Mouse (Mus musculus): ENCODE results near the gene Cops9. TPM values are rescaled to one million over a fixed set of nuclear protein-coding genes. Genes with fewer than 3 reads are reported as not detected.

The Cops9 gene
- polyA plus RNA-seq, 1 experiment = 44.1 TPM

DNA sequence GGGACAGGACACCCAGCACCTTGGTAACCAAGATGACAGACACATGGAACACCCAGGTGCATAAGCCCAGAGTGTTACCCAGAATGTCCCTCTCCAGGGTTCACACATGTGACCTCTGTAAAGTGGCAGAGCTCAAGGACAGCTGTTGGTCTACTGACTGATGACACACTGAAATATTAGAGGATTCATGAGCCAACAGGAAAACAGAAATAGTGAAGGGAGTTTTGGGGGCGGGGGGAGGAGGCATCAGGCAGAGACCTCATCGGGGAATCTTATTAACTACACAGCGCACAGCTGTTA lies 34.8 kb upstream of the Cops9 start:
- Histone ChIP-seq H3K4me3 (ENCODE audit: low read depth, low read length) (no peak overlapping the region), H3K27me3 (ENCODE audit: control insufficient read depth, insufficient read depth, low read length) (no peaks in the 10 kb centered on the region), H3K4me1 (ENCODE audit: control insufficient read depth, insufficient read depth, insufficient read length, low read length) (no peaks in the 10 kb centered on the region), H3K27ac (ENCODE audit: insufficient read depth, low read depth, low read length) (no peak overlapping the region), H3K36me3 (ENCODE audit: control insufficient read depth, insufficient read depth, low read length) (no peaks in the 10 kb centered on the region)
- WGBS = 85% methylated on average over 3 of the region's 3 CpGs
- TF ChIP-seq CTCF (IDR thresholded peaks at IDR 0.05; ENCODE audit: extremely low read depth, insufficient read length, insufficient replicate concordance, low read depth, low read length) (no peak), POLR2A (IDR thresholded peaks at IDR 0.05; ENCODE audit: low read depth, low read length) (no peak)

DNA sequence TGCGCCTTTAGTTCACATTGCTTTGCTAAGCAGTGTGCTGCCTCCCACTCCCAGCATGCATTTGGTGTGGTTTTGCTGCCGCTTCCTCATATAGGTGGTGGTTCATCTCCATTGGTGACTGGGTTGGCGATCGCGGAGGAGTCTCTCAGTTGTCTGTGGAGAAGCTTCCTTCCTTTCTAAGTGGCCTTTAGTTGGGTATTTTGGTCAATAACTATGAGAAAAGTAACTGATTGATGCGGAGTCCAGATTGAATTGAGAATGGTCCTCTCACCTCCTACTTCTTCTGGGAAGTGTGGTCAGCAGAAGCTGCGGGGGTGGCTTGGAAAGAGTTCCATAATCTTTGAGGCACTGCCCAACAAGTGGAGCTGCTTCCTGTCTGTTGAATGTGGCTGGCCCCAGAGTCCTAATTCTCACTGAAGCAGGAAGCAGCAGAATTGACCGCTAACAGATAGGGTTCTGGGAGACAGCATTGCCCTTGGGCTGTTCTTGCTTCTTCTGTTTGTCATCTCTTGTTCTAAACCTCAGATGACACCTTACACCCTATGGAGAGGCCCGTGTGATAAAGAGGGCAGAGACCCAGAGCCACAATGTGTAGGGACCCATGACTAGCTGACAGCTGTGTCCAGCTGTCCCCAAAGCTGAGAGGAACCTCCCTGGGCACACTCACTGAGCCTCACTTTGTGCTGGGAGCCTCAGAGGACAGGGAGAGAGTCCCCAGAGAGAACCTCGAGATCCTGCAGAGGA lies 34.3 kb upstream of the Cops9 start:
- H3K27ac ChIP-seq (ENCODE audit: insufficient read depth, low read depth, low read length) = no peak overlapping the region
- no peaks in the 10 kb centered on the region for H3K4me1 ChIP-seq (ENCODE audit: control insufficient read depth, insufficient read depth, insufficient read length, low read length)
- TF ChIP-seq CTCF (IDR thresholded peaks at IDR 0.05; ENCODE audit: extremely low read depth, insufficient read length, insufficient replicate concordance, low read depth, low read length) = no peak
- no peak for TF ChIP-seq POLR2A (IDR thresholded peaks at IDR 0.05; ENCODE audit: low read depth, low read length)
- 68% methylated on average over 10 of the region's 10 CpGs for WGBS
- no peaks in the 10 kb centered on the region for H3K36me3 ChIP-seq (ENCODE audit: control insufficient read depth, insufficient read depth, low read length)
- H3K27me3 ChIP-seq (ENCODE audit: control insufficient read depth, insufficient read depth, low read length) = no peaks in the 10 kb centered on the region
- no peak overlapping the region for H3K4me3 ChIP-seq (ENCODE audit: low read depth, low read length)

DNA sequence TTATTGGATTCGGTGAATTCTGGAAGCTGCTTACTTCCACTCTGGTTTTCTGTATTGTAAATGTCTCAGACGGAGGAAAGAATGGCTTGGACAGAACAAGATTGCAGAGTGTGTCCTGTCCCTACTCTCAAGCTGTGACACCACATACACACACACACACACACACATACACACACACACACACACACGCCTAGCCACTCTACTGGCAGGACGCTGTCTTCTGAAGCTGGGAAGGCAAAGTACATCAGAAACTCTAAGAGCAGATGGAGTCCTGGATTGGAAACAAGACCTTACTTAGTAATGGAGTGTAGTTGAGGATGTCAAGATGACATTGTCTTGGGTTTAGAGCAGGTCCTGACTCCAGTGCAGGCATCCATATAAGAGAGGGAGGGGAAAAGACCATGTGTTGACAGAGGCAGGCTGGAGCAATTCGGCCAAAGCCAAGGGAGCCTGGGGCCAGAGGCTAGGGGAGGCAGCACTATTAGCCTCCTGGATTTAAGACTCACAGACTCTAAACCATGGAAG lies 31.5 kb upstream of the Cops9 start:
- H3K4me1 ChIP-seq (ENCODE audit: control insufficient read depth, insufficient read depth, insufficient read length, low read length) = no peaks in the 10 kb centered on the region
- TF ChIP-seq POLR2A (IDR thresholded peaks at IDR 0.05; ENCODE audit: low read depth, low read length) (no peak), CTCF (IDR thresholded peaks at IDR 0.05; ENCODE audit: extremely low read depth, insufficient read length, insufficient replicate concordance, low read depth, low read length) (no peak)
- H3K27ac ChIP-seq (ENCODE audit: insufficient read depth, low read depth, low read length) = no peak overlapping the region
- WGBS = 74% methylated on average over 5 of the region's 5 CpGs
- H3K4me3 ChIP-seq (ENCODE audit: low read depth, low read length) = no peak overlapping the region
- H3K36me3 ChIP-seq (ENCODE audit: control insufficient read depth, insufficient read depth, low read length) = no peaks in the 10 kb centered on the region
- no peaks in the 10 kb centered on the region for H3K27me3 ChIP-seq (ENCODE audit: control insufficient read depth, insufficient read depth, low read length)

DNA sequence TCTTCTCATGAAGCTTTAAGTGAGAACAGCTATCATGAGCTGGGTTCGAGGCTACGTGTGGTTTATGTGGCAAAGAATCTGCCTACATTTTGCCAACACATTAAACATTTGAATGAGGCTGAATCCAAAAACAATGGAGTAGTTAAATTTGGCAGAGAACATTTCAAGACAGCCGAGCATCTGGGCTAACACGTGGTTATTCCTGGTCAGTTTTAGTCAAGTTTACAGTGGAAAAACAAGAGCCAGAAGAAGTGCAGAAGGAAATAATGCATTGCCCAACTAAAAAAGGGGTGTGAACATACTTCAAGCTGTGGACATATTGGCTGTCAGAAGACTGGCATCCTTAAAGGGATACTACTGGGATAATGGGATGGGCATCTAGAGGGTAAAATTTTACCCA lies 29.5 kb upstream of the Cops9 start:
- no peaks in the 10 kb centered on the region for H3K27me3 ChIP-seq (ENCODE audit: control insufficient read depth, insufficient read depth, low read length)
- 80% methylated on average over 4 of the region's 4 CpGs for WGBS
- no peak overlapping the region for H3K27ac ChIP-seq (ENCODE audit: insufficient read depth, low read depth, low read length)
- H3K36me3 ChIP-seq (ENCODE audit: control insufficient read depth, insufficient read depth, low read length) = no peaks in the 10 kb centered on the region
- H3K4me1 ChIP-seq (ENCODE audit: control insufficient read depth, insufficient read depth, insufficient read length, low read length) = no peaks in the 10 kb centered on the region
- TF ChIP-seq POLR2A (IDR thresholded peaks at IDR 0.05; ENCODE audit: low read depth, low read length) (no peak), CTCF (IDR thresholded peaks at IDR 0.05; ENCODE audit: extremely low read depth, insufficient read length, insufficient replicate concordance, low read depth, low read length) (no peak)
- H3K4me3 ChIP-seq (ENCODE audit: low read depth, low read length) = no peak overlapping the region

DNA sequence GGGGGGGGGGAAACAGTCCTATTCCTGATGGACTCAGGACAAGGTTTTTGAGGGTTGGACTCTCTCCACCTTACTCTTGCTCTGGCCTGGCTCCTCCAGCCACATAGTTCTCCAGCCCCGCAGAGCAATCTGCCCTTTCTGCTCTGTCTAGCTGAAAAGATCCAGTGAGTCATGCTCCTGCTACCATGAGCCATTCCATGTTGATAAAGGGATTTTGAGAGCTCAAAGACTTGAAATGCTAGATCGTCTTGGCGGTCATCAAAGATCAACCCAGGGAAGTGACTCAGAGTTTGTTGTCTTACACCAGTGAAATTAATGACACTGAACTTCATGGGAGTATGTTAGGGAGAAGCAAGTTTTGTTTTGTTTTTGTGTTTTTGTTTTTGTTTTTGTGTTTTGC lies 27.6 kb upstream of the Cops9 start:
- Histone ChIP-seq H3K36me3 (ENCODE audit: control insufficient read depth, insufficient read depth, low read length) (no peaks in the 10 kb centered on the region), H3K4me3 (ENCODE audit: low read depth, low read length) (no peak overlapping the region), H3K27ac (ENCODE audit: insufficient read depth, low read depth, low read length) (no peak overlapping the region), H3K4me1 (ENCODE audit: control insufficient read depth, insufficient read depth, insufficient read length, low read length) (no peaks in the 10 kb centered on the region), H3K27me3 (ENCODE audit: control insufficient read depth, insufficient read depth, low read length) (no peaks in the 10 kb centered on the region)
- TF ChIP-seq CTCF (IDR thresholded peaks at IDR 0.05; ENCODE audit: extremely low read depth, insufficient read length, insufficient replicate concordance, low read depth, low read length) (no peak), POLR2A (IDR thresholded peaks at IDR 0.05; ENCODE audit: low read depth, low read length) (no peak)
- 75% methylated on average over 3 of the region's 3 CpGs for whole genome bisulfite sequencing

DNA sequence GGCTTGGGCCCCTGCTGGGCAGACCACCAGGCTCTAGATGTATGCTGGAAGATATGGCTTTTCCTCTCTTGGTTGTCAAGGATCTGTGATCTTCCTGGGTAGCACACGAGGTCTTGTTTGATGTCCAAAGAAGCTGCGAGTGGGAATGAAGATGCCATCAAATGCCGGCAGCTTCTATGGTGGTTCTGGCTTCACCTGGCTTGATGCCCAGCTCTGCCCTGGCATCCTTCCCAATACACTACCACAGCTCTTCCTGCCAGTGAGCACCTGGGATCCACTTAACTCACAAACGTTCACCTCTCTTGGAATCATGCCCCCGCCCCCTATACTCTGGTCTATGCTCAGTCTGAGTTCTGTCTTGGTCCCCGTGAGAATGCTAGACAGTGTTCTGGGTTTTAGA lies 25.3 kb upstream of the Cops9 start:
- 31% methylated on average over 6 of the region's 6 CpGs for WGBS
- Histone ChIP-seq H3K4me1 (ENCODE audit: control insufficient read depth, insufficient read depth, insufficient read length, low read length) (no peaks in the 10 kb centered on the region), H3K27me3 (ENCODE audit: control insufficient read depth, insufficient read depth, low read length) (no peaks in the 10 kb centered on the region), H3K36me3 (ENCODE audit: control insufficient read depth, insufficient read depth, low read length) (no peaks in the 10 kb centered on the region), H3K27ac (ENCODE audit: insufficient read depth, low read depth, low read length) (no peak overlapping the region), H3K4me3 (ENCODE audit: low read depth, low read length) (no peak overlapping the region)
- TF ChIP-seq POLR2A (IDR thresholded peaks at IDR 0.05; ENCODE audit: low read depth, low read length) (no peak), CTCF (IDR thresholded peaks at IDR 0.05; ENCODE audit: extremely low read depth, insufficient read length, insufficient replicate concordance, low read depth, low read length) (no peak)

DNA sequence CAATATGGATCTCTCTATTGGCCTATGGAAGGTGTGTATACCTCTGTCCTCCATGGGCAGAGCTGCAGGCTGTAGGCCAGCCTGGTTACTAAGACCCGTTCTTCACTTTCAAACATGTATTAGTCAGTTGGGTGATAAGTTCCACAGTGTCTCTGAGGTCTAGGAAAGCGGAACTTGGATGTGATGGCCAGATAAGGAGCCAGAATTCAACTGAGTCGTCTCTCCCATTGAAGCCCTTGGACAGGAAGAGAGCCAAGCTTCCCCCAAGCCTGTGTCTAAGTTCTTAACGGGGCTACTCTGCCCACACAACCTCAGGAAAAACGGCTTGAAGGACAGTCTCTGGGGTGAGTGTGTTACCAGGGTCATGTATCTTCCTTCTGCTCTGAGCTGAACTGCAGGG lies 17.6 kb upstream of the Cops9 start:
- H3K27ac ChIP-seq (ENCODE audit: insufficient read depth, low read depth, low read length) = no peak overlapping the region
- TF ChIP-seq CTCF (IDR thresholded peaks at IDR 0.05; ENCODE audit: extremely low read depth, insufficient read length, insufficient replicate concordance, low read depth, low read length) (no peak), POLR2A (IDR thresholded peaks at IDR 0.05; ENCODE audit: low read depth, low read length) (no peak)
- no peaks in the 10 kb centered on the region for H3K27me3 ChIP-seq (ENCODE audit: control insufficient read depth, insufficient read depth, low read length)
- no peaks in the 10 kb centered on the region for H3K4me1 ChIP-seq (ENCODE audit: control insufficient read depth, insufficient read depth, insufficient read length, low read length)
- H3K4me3 ChIP-seq (ENCODE audit: low read depth, low read length) = no peak overlapping the region
- WGBS = 47% methylated on average over 5 of the region's 5 CpGs
- H3K36me3 ChIP-seq (ENCODE audit: control insufficient read depth, insufficient read depth, low read length) = no peaks in the 10 kb centered on the region
